Mouse (Mus musculus) embryonic facial prominence, embryonic 11.5 days (tissue): ENCODE data around the gene Klrd1. TPM values are rescaled to one million over a fixed set of nuclear protein-coding genes. Genes with fewer than 3 reads are reported as not detected.
"Not testable (repeated sequence)": the region's sequence is repeated elsewhere in the genome, so short reads cannot be mapped to it uniquely, and the experiment has no call there.

Experiments used
- ATAC-seq: fragments of 200-750 bp; cut with Nextera tagmentation; replicated peaks from 2 replicates; pipeline ENCODE4 v1.8.0; 2017; ENCODE audit warnings: low read depth; ENCODE audit not compliant: insufficient number of reproducible peaks, low FRiP score, low TSS enrichment
- DNase-seq: peaks from one replicate; pipeline ENCODE4 v3.0.0-alpha.2; 2015; ENCODE audit warnings: low spot score
- H3K27ac ChIP-seq: fragments of 300-500 bp; sonication (generic); replicated peaks from 2 replicates; pipeline ENCODE4 v1.5.1; 2014; ENCODE audit warnings: mild to moderate bottlenecking, low read depth, low read length, control low read depth
- H3K27me3 ChIP-seq: fragments of 300-500 bp; sonication (generic); 2 replicates; pipeline ENCODE4 v1.6.1; 2014; ENCODE audit warnings: mild to moderate bottlenecking, low read length, moderate library complexity, mixed read lengths; ENCODE audit not compliant: control insufficient read depth, insufficient read depth
- H3K36me3 ChIP-seq: fragments of 300-500 bp; sonication (generic); replicated peaks from 2 replicates; pipeline ENCODE4 v1.6.1; 2014; ENCODE audit warnings: low read depth, mild to moderate bottlenecking, low read length, moderate library complexity, mixed read lengths; ENCODE audit not compliant: control insufficient read depth, insufficient read depth
- H3K4me1 ChIP-seq: fragments of 300-500 bp; sonication (generic); 2 replicates; pipeline ENCODE4 v1.6.1; 2014; ENCODE audit warnings: low read length, mixed read lengths; ENCODE audit not compliant: control insufficient read depth, insufficient read depth
- H3K4me2 ChIP-seq: fragments of 300-500 bp; sonication (generic); 2 replicates; pipeline ENCODE4 v1.6.1; 2014; ENCODE audit warnings: low read depth, mild to moderate bottlenecking, control low read depth, low read length, moderate library complexity
- H3K4me3 ChIP-seq: fragments of 300-500 bp; sonication (generic); 2 replicates; pipeline ENCODE4 v1.5.1; 2014; ENCODE audit warnings: low read depth, low read length, control low read depth
- H3K9ac ChIP-seq: fragments of 300-500 bp; sonication (generic); replicated peaks from 2 replicates; pipeline ENCODE4 v1.6.1; 2014; ENCODE audit warnings: mild to moderate bottlenecking, control low read depth, low read length
- H3K9me3 ChIP-seq: fragments of 300-500 bp; sonication (generic); replicated peaks from 2 replicates; pipeline ENCODE4 v1.6.1; 2016; ENCODE audit warnings: mild to moderate bottlenecking, low read length, inconsistent platforms, mixed read lengths; ENCODE audit not compliant: control insufficient read depth
- WGBS: fragments of 180-500 bp; shearing (Covaris S2); extraction: QIAGEN DNeasy Blood & Tissue Kit; methylation state at CpG from one replicate; pipeline ENCODE4 v1.1.7; 2014; 5-methylcytosine and 5-hydroxymethylcytosine counted together
- polyA plus RNA-seq: library from polyadenylated mRNA; unstranded; fragments of >200 nt; fragmentation: Nextera tagmentation; extraction: Ambion mirVana; gene quantifications from 2 replicates; pipeline ENCODE4 v1.2.1, GENCODE M21; 2014

Gene Klrd1
- polyA plus RNA-seq, 1 experiment from 2014 or later, result not detected

DNA sequence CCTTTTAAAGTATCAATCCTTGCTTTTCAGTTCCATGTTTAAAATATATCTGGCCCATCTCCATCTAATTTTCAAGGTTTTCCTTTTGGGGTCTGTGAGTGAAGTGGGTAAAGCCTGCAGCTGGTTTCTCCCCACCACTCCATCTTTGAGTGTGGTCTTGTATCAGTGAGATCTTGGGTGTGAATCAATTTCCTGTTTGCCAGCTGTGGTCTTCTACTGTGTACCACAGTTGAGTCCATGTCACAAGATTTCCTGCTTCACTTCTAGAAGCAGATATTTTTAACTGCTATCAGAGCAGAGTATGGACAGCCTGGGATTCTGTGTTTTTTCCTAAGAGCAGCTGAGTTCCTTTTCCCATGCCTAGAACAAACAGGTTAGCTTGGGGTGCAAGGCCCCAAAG lies 16.8 kb downstream of the Klrd1 start:
- Histone ChIP-seq H3K4me2 (no peak overlapping the region), H3K4me3 (no peak overlapping the region), H3K27me3 (no peaks in the 10 kb centered on the region), H3K36me3 (no peaks in the 10 kb centered on the region), H3K4me1 (no peaks in the 10 kb centered on the region), H3K9ac (no peak overlapping the region), H3K9me3 (no peaks in the 10 kb centered on the region), H3K27ac (no peak overlapping the region)
- ATAC-seq (no peak), DNase-seq (no peak)

DNA sequence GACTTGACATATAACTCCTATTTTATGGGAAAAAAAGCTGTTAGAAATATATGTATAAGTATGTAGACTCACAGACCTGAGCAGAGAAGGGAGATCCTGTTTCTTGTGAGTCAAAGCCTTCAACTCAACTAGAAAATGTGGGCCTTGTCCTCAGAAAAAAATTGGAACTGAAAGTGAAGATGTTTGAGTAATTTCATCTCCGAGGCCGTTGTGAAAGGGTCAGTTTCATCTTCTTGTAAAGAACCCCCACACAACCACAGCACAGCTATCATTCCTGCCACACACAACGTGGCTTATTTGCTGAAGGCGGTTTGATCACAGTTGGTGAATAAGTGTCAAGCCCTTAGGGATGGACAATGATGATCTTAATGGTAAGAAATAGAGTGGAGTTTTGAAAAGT lies 32.2 kb downstream of the Klrd1 start, which contains the start of gene Klrk1:
Gene Klrk1 (minus strand): TSS at position 130 of the 400 bp plus-strand sequence.
- Histone ChIP-seq H3K36me3 (no peaks in the 10 kb centered on the region), H3K4me2 (no peak within 1 kb of the TSS), H3K4me3 (no peak within 1 kb of the TSS), H3K9ac (no peak within 1 kb of the TSS), H3K27ac (no peak within 1 kb of the TSS), H3K27me3 (no peaks in the 10 kb centered on the region), H3K4me1 (no peaks in the 10 kb centered on the region), H3K9me3 (no peaks in the 10 kb centered on the region)
- ATAC-seq, result no peak
- no peak for DNase-seq
- WGBS, result 77% methylated on average over 4 of the region's 4 CpGs

DNA sequence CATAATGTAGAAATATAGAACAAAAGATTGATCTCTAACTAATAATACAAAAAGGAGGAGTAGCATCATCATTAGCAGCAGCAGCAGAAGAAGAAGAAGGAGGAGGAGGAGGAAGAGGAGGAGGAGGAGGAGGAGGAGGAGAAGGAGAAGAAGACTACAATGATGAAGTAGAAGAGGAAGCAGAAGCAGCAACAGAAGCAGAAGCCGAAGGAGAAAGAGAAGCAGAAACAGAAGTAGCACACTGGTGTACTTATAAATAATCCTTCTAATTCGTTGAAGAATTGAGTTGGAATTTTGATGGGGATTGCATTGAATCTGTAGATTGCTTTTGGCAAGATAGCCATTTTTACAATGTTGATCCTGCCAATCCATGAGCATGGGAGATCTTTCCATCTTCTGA lies 39.5 kb downstream of the Klrd1 start:
- not testable (repeated sequence) for H3K9ac ChIP-seq, H3K4me2 ChIP-seq, H3K36me3 ChIP-seq, ATAC-seq, H3K9me3 ChIP-seq, H3K27me3 ChIP-seq, H3K4me1 ChIP-seq, H3K27ac ChIP-seq, H3K4me3 ChIP-seq, DNase-seq
- 80% methylated on average over 2 of the region's 2 CpGs for WGBS

DNA sequence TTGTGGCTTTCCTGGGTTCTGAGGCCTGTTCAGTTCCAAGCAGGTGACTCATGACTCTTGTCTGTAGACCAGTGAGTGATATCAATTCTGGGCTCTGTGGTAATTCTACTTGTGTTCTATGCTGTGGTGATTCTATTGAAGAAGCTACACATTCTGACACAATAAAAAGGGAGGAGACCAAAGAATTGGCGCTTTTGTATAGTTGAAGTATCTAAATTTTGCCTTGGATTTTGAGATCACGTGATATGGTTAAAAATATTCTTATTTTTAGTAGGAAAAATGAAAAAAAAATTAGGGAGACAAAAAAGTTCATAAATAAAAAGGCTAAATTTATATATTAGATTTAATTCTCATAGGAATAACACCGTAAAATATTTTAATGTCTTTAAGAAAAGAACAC lies 51.7 kb downstream of the Klrd1 start, which contains the start of gene Klrc3:
Gene Klrc3 (minus strand): TSS at position 101 of the 400 bp plus-strand sequence.
- not testable (repeated sequence) for H3K27me3 ChIP-seq, H3K4me1 ChIP-seq, H3K9me3 ChIP-seq, H3K9ac ChIP-seq, DNase-seq, H3K36me3 ChIP-seq, H3K27ac ChIP-seq, H3K4me3 ChIP-seq, ATAC-seq, H3K4me2 ChIP-seq
- 82% methylated on average over 3 of the region's 3 CpGs for WGBS

DNA sequence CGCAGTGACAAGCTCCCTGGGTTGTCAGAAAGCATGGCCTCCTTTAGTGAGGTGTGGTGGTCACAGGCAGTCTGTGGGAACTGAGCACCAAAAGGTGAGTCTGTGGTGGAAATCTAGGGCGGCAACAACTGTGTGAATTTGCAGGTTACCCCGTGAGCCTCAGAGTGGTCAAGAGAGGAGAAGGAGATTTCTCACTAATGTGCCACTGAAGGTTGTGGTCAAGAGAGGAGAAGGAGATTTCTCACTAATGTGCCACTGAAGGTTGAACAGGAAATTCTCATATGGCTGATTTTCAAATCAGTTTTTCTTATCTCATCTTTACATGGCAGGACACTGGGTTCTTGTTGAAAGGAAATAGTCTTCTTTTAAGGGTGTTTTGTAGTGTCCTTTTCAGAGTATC lies 52.5 kb downstream of the Klrd1 start:
- H3K36me3 ChIP-seq, H3K9me3 ChIP-seq, H3K4me1 ChIP-seq, H3K27ac ChIP-seq, H3K9ac ChIP-seq, H3K4me2 ChIP-seq, H3K27me3 ChIP-seq, H3K4me3 ChIP-seq, DNase-seq, ATAC-seq: not testable (repeated sequence)
- WGBS, result 83% methylated on average over 2 of the region's 3 CpGs

Other genes with a start within 250 kb of the Klrd1 start
- 0.54 and 0.91 TPM in 2 replicates for gene Clec12a, start 249.1 kb upstream of the Klrd1 start, polyA plus RNA-seq
- gene Clec12b, start 205.9 kb upstream of the Klrd1 start, polyA plus RNA-seq, result not detected in 2 replicates
- 10.7 and 13.5 TPM in 2 replicates for gene Clec1b, start 194.5 kb upstream of the Klrd1 start, polyA plus RNA-seq
- 0.13 and 0.15 TPM in 2 replicates for gene Clec9a, start 182.9 kb upstream of the Klrd1 start, polyA plus RNA-seq
- 0.49 and 1.5 TPM in 2 replicates for gene Clec1a, start 139.8 kb upstream of the Klrd1 start, polyA plus RNA-seq
- 0.36 TPM in 1 of 2 replicates, not detected in the other for gene Olr1, start 84.6 kb upstream of the Klrd1 start, polyA plus RNA-seq
- not detected in 2 replicates for gene Tmem52b, start 79.2 kb upstream of the Klrd1 start, polyA plus RNA-seq
- 17.5 and 19.4 TPM in 2 replicates for gene Gabarapl1, start 58.6 kb upstream of the Klrd1 start, polyA plus RNA-seq
- gene Klre1, start 13.9 kb upstream of the Klrd1 start, polyA plus RNA-seq, result not detected in 2 replicates
- 0.08 TPM in 1 of 2 replicates, not detected in the other for gene Klrk1, start 32.1 kb downstream of the Klrd1 start, polyA plus RNA-seq
- not detected in 2 replicates for gene Klrc3, start 51.6 kb downstream of the Klrd1 start, polyA plus RNA-seq
- not detected in 2 replicates for gene Klrc2, start 68.9 kb downstream of the Klrd1 start, polyA plus RNA-seq
- gene Klrc1, start 87.2 kb downstream of the Klrd1 start, polyA plus RNA-seq, result not detected in 2 replicates
- not detected in 2 replicates for gene Klri1, start 125.3 kb downstream of the Klrd1 start, polyA plus RNA-seq
- gene Klri2, start 148.7 kb downstream of the Klrd1 start, polyA plus RNA-seq, result not detected in 2 replicates
- gene Gm156, start 192.5 kb downstream of the Klrd1 start, polyA plus RNA-seq, result not detected in 2 replicates